Mouse (Mus musculus): Measurements from ENCODE around the gene Carf. TPM values are rescaled to one million over a fixed set of nuclear protein-coding genes. Genes with fewer than 3 reads are reported as not detected.

Carf gene
- polyA plus RNA-seq, 1 experiment, result 5.6 TPM

DNA sequence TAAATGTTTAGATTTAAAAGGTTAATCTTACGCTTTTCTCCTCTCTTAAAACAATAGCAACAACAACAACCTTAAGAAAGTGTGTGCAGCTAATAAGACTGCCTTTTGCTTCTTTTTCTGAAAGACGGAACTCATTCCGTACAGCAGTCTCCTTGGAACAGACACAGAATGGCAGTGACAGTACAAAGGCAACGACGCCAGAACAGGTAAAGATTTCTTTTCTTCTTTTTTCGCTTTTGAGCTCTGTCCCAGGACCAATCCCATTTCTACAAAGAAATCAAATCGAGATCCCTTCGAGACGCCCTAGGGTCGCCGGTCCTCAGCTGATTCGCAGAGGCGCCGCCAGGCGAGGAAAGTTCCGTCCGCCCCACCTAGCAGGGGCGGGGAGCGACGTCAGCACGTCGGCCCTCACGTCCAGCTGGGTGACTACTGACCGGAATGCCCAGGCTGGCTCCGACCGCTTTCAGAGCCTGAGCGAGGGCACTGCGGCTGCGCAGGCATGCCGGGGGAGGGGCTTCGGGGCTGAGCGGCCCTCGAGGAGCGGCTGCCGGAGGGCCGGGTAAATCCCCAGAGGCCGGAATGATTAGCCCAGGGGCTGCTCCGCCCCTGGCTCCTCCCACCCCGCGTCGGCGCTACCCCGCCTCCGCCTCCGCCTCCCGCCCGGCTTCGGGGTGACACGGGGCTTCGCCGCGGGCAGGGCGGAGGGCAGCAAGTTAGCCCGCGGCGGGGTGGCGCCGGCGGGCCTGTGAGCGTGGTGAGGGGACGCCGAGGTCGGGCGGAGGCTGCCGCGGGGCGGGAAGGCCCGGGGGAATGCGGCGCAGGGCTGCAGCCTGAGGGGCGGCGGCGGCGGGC, 82.1 kb downstream of the Carf start, which contains the start of gene Nbeal1:
Gene Nbeal1 (plus strand): TSS at position 668 of the 852 bp plus-strand sequence.
- DNase-seq (ENCODE audit: low read depth), result peak; percentile 42

DNA sequence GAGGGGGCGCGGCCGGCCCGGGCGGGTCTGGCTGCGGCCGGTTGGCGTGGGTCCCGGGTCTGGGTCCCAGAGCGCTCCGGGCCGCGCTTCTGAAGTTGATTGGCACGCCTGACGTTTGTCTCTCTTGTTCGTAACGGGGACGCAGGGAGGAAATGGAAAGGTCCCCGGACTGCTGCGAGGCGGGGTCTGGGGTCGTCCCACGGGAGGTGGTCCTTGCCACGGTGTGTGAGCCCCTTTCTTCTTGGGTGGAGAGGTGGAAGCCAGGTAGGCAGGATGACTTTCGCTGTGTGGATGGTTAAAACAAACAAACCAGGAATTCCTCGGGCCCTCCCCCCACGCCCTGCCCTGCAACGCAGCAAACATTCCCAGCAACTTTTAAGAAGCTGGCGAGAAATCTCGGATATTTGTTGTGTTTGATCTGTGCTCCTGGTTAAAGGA, 82.8 kb downstream of the Carf start:
- no peak for DNase-seq (ENCODE audit: low read depth)

DNA sequence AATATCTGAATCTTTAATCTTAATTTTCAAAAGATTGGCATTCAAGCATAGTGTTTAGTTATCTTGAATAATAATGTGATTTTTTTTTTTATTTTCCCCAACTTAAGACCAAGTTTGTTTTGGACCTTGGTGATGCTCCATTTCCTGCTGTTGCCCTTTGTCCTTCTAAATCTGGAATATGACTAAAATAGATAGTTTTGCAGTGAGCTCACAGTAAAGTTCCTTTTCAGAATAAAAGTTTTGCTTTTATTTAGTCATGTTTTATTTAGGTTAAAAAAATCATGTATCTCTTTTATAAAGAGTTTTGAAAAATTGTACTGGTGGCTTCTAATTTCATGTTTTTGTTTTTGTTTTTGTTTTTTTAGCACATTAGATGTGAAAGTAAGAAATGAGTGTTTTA, 90.4 kb downstream of the Carf start:
- no peak for DNase-seq (ENCODE audit: low read depth)

DNA sequence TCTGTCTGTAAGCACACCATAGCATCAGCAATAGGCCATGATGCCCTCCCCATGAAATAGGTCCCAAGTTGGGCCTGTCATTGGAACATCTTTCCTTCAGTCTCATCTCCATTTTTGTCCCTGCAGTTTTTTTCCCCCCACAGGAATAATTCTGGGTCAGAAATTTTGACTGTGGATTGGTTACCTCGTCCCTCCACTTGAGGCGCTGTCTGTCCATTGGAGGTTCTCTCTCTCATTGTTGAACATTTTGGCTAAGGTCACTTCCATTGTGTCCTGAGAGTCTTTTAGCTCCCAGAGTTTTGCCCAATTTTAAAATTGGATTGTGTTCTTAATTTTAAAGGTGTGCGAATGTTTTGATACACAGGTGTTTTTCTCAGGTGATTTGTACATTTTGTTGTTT, 98.8 kb downstream of the Carf start:
- no peak for DNase-seq (ENCODE audit: low read depth)

DNA sequence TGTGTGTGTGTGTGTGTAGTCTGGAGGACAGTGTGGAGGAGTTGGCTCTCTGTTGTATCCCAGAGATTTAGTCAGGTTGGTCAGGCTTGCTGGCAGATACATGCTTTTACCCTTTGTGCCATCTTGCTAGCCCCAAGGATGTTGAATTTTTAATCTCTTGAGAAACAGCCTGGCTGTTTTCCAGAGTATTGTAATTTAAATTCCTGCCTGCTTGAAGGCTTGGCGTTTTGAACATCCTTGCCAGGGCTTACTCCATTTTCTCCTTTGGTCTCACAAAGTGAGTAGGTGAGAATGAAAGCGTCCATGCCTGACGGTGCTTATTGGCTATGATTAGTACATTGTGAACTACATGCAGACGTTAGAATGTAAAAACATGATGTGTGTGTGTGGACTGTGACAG, 101.0 kb downstream of the Carf start:
- DNase-seq (ENCODE audit: low read depth), result peak; percentile 77

Other genes with a start within 250 kb of the Carf start
- gene Fam117b, start 185.2 kb upstream of the Carf start, polyA plus RNA-seq (2012; rRNA removed), result 9.6 and 13.3 TPM in 2 replicates
- gene Ica1l, start 55.1 kb upstream of the Carf start, polyA plus RNA-seq (2012; rRNA removed), result 0.27 and 0.43 TPM in 2 replicates
- 5.6 and 8.9 TPM in 2 replicates for gene Wdr12, start 398 bp downstream of the Carf start, polyA plus RNA-seq (2012; rRNA removed)
- gene Nbeal1, start 82.4 kb downstream of the Carf start, polyA plus RNA-seq (2012; rRNA removed), result 4.6 and 5.1 TPM in 2 replicates
- gene Cyp20a1, start 245.1 kb downstream of the Carf start, polyA plus RNA-seq (2012; rRNA removed), result 9.2 and 11.3 TPM in 2 replicates